Comparison of ENCODE assay signal across 25 mouse cellular contexts in the genomic region with DNA sequence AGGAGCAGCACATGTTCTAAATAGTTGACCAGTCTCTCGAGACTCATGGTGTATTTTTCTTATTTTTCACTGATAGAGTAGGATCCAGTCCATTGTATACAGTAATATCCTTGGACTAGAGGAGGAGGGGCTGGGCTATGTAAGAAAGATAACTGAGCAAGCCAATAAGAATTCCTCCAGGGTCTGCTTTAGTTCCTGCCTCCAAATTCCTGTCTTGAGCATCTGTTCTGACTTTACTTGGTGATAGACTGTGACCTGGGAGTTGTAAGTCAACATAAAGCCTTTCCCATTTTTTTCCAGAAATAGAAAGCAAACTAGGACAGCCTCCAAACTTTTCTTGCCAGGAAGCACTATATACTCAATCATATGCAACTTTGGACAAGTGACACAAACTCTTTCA.
"Had no signal": no experiment of that assay in that cellular context is flagged by ENCODE, and none has a peak within 500 bp of the region (broad histone marks: within the 10 kb centered on the region; RNA-seq: fewer than 3 reads in every experiment).

No protein-coding gene starts in this region.

- H3K36me3 ChIP-seq: embryonic facial prominence, embryonic 10.5 days; embryonic facial prominence, embryonic 12.5 days; embryonic facial prominence, embryonic 13.5 days; embryonic facial prominence, embryonic 15.5 days; forebrain, embryonic 10.5 days; forebrain, embryonic 12.5 days; forebrain, embryonic 15.5 days; heart, embryonic 10.5 days; heart, embryonic 12.5 days had no signal

- H3K27ac ChIP-seq: embryonic facial prominence, embryonic 10.5 days; embryonic facial prominence, embryonic 12.5 days; embryonic facial prominence, embryonic 13.5 days; embryonic facial prominence, embryonic 15.5 days; forebrain, embryonic 10.5 days; forebrain, embryonic 12.5 days; forebrain, embryonic 15.5 days; gastrocnemius, adult 2 months; heart, adult 2 months; heart, embryonic 10.5 days had no signal

- DNase-seq: cerebellum, adult 8-10 months; cerebellum, adult 9-10 months; cerebellum, adult 9-11 months; cerebellum, postnatal 10 days; cerebellum, postnatal 14 days; cerebellum, postnatal 25 days; cerebellum, postnatal 36 days; embryo, embryonic 11 days; gastrocnemius, adult 2 months; gastrocnemius, postnatal 10 days; gastrocnemius, postnatal 14 days; gastrocnemius, postnatal 25 days; gastrocnemius, postnatal 36 days; heart, adult 18-20 months; heart, adult 2 months had no signal

- H3K4me3 ChIP-seq: embryonic facial prominence, embryonic 10.5 days; embryonic facial prominence, embryonic 12.5 days; embryonic facial prominence, embryonic 13.5 days; embryonic facial prominence, embryonic 15.5 days; erythroblast, embryonic 14.5 days; forebrain, embryonic 10.5 days; forebrain, embryonic 12.5 days; forebrain, embryonic 15.5 days; gastrocnemius, adult 2 months; heart, adult 2 months; heart, embryonic 10.5 days; heart, embryonic 12.5 days had no signal

- H3K4me2 ChIP-seq: embryonic facial prominence, embryonic 12.5 days; embryonic facial prominence, embryonic 13.5 days; embryonic facial prominence, embryonic 15.5 days; forebrain, embryonic 12.5 days; forebrain, embryonic 15.5 days; heart, embryonic 12.5 days had no signal

- H3K4me1 ChIP-seq: embryonic facial prominence, embryonic 10.5 days; embryonic facial prominence, embryonic 12.5 days; embryonic facial prominence, embryonic 13.5 days; embryonic facial prominence, embryonic 15.5 days; forebrain, embryonic 10.5 days; forebrain, embryonic 12.5 days; forebrain, embryonic 15.5 days; heart, embryonic 10.5 days; heart, embryonic 12.5 days had no signal

- H3K9ac ChIP-seq: embryonic facial prominence, embryonic 12.5 days; embryonic facial prominence, embryonic 13.5 days; embryonic facial prominence, embryonic 15.5 days; forebrain, embryonic 12.5 days; forebrain, embryonic 15.5 days; heart, embryonic 12.5 days had no signal

- ATAC-seq: forebrain, embryonic 15.5 days had no signal

- H3K27me3 ChIP-seq: embryonic facial prominence, embryonic 12.5 days; embryonic facial prominence, embryonic 13.5 days; embryonic facial prominence, embryonic 15.5 days; forebrain, embryonic 12.5 days; forebrain, embryonic 15.5 days; heart, embryonic 12.5 days had no signal

- H3K9me3 ChIP-seq: embryonic facial prominence, embryonic 10.5 days; embryonic facial prominence, embryonic 12.5 days; embryonic facial prominence, embryonic 13.5 days; embryonic facial prominence, embryonic 15.5 days; forebrain, embryonic 10.5 days; forebrain, embryonic 12.5 days; forebrain, embryonic 15.5 days; heart, embryonic 10.5 days; heart, embryonic 12.5 days had no signal
